Mouse (Mus musculus) bone marrow macrophage, adult 2 months (primary cell): ENCODE results near the gene Baz1a.

Experiments used
- CTCF ChIP-seq: IDR thresholded peaks from 2 replicates; pipeline ENCODE4 v1.5.1; 2012; ENCODE audit warnings: low read depth, mild to moderate bottlenecking, low read length, moderate library complexity
- POLR2A ChIP-seq: IDR thresholded peaks from 2 replicates; pipeline ENCODE4 v1.6.1; 2012; ENCODE audit warnings: mild to moderate bottlenecking, low read depth, low read length, borderline replicate concordance

- no peak for TF ChIP-seq POLR2A
- no peak for TF ChIP-seq CTCF
Measured at GRCm38 (mm10) chr12:55016339-55017118, 2.4 kb upstream of the Baz1a start.
